Mouse (Mus musculus) urinary bladder, postnatal 36 days (tissue): ENCODE measurements around the gene Kctd6.
"Not testable (repeated sequence)": the region's sequence is repeated elsewhere in the genome, so short reads cannot be mapped to it uniquely, and the experiment has no call there.

ENCODE experiments used
- DNase-seq, 2 experiments: peaks; one replicate each; pipeline ENCODE4 v3.0.0; 2022; ENCODE audit warnings: low spot score in 2 of 2, mixed read lengths in 1 of 2

Gene Kctd6

DNA sequence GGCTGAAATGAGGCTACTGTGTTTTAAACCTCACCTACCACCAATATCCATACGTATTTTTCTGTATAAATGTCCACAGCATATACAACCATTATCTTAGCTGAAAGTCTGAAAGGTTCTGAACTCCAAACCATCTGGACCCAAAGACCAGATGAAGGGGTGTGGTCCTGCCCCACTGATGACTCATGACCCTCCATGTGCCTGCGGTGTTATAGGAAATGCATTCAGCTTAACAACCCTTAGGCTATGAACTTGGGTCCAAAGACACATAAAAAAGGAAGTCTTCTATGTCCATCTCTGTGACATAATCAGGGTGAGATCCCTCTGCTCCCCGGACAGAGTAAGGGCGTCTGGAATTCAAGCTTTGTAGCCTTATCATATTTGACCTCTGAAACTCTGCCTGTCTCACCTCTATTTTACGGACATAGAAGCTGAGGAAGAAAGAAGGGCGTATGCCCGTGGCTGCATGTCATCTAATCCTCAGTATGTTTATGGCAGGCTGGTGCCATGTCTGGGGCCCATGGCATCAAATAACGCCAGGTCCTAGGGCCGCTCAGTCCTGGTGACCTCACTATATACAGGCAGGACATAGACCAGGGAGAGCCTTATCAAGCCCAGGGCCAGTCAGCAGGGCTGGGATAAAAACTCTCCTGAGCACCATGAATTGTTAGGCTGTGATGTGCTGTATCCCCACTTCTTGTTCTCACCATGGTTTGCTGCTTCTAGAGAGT, 36.4 kb downstream of the Kctd6 start:
- no peak for DNase-seq

DNA sequence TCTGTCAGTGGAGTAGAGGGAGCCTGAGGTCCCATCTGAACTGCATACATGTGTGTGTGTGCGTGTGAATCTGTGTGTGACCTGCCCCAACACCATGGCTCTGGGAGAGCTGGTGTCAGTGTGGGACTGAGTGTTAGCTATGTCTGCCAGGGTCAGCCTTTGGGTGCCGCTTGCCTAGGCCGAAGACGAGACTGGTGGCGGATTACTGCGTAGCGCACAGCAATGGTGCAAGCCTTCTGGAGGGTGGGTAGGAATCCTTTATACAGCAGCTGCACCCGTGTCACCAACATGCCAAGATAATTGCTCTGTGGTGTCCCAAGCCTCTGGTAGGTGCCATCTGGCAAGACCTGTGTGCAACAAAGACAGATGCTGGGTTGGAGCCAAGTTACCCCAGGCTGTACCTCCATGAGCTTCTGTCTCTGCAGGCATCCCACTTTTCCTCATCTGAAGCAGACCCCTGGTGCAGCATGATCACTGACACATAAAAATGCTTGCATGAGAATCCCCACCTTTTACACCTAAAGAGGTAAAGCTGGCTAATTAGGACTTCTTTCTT, 37.5 kb downstream of the Kctd6 start:
- DNase-seq = no peak

DNA sequence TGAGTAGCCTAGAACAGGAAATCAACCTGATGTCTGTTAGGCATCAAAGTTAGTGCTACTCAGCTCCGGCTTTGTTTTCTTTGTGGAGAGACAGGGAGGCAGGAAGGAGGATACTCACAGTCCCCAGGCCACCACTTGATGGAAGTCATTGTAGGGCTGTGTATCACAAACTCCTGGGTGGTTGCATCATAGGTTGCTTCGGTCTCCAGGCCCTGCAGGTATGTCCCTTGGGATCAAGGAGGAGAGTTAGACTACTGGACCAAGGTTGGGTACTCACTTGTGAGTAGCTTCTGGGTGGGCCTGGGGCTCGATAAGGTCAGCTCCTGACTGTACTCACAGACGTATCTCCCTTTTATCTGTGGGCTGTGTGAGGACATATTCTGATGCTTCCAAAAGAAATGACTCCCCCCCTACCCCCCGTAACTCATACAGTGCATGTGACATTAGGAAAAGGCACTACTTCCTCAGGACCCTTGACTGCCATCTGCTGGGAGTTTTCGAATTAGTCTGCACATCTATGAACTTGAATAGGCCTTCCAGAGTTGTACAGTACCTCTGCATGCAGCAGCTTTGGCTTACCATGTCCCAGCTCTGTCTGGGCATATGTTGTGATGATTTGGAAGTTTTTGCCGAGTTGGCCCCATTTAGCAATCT, 41.3 kb downstream of the Kctd6 start:
- peak; percentile 30 to 41 for DNase-seq

DNA sequence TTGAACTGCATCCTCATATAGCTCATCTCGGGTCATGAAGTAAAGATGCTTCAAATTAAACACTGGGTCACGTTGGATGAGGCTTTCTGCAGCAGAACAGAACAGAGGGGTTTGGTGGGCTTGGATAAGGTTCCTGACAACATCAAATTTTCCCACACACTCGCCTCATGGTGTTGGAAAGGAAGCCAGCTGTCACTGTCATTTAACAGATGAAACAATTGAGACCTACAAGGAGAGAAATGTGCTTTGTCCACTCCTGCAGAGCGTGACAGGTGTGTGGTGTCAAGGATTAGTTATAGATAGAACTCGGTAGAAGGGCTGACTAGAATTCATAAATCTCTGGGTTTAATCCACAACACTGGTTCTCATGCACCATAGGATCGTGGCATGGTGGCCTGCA, 42.1 kb downstream of the Kctd6 start:
- no peak for DNase-seq

DNA sequence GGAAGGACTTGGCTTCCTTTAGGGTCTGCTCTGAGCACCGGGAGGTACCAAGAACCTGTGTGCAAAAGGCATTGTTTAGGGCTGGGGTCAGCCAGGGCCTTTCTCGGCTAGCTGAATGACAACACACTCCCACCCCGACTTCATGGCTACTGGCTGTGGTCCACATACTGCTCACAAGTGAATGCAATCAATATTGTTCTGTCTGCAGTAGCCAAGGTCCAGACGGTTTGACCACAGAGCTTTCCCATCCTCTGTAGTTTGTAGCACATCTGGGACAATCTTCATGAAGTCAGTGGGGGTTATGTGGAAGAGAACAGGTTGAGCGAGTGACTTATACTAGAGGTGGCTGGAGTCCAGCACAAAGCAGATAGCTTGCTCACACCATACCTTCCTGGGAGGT, 42.9 kb downstream of the Kctd6 start:
- DNase-seq = no peak

DNA sequence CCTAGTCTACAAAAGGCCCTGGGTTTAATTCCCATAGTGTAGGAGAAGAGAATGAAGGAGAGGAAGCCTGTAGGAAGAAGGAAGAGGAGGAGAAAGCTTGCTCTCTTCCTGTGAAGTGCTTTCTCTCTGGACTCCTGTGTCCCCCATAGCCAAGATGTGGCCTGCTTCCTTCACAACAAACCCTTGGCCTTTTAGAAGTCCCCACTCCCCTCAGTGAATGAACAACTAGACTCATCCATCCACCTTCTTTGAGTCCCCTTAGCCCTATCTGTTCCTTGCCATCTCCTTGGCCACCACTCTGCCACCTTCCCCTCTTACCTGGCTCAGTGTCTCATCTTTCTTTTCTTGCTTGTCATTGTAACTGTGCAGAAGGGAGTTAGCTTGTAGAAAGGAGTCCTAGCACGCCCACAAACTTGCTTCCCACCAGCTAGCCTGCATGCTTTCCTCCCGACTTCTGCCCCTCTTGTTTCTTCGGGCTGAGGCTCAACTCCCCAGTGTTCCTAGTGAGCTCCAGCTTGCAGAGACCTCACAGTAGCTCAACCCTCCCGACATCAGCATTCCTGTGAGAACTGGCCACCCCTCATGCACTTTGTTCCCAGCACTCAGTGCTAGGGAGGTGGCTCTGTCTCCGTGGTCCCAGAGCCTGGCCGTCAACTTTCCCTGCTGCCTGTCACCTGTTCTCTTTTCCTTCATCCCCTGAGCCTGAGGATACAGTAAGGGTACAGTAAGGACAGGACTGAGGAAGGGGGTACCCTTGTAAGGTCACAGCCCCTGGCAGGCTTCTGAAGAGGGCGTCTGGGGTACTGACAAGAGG, 43.8 kb downstream of the Kctd6 start:
- DNase-seq = no peak

DNA sequence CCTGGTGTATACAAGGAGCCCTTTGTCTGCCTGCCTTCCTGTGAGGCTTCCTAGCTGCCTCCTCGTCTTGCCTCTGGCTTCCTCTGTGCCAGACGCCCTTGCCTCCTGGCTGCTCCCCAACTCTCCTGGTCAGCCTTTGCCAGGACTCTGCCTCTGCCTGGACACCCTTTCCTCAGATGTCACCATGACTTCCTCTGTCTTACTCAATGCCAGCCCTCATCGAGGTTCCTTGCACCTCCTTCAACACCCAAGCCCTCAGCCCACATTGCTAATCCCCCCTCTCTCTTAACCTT, 44.3 kb downstream of the Kctd6 start:
- peak in 1 of 2 experiments; percentile 31 for DNase-seq

DNA sequence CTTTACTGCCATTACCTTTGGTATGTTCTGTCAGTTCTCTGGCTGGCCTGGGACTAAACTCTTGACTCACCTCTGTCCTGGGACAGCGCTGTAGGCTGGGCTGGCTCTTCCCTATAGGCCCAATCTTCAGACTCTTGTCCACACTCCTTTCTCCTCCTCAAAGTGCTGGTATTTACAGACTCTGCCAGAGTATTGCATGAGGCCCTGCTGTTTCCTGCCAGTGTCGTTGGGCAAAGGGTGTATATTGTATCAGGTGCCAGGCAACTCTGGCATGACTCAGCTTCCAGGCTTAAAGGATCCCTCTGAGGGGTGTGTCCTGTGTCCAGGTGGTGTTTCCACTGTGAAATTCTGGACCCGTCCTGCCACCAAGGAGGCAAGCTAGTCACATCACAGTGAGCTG, 44.8 kb downstream of the Kctd6 start:
- DNase-seq = peak in 1 of 2 experiments; percentile 42

DNA sequence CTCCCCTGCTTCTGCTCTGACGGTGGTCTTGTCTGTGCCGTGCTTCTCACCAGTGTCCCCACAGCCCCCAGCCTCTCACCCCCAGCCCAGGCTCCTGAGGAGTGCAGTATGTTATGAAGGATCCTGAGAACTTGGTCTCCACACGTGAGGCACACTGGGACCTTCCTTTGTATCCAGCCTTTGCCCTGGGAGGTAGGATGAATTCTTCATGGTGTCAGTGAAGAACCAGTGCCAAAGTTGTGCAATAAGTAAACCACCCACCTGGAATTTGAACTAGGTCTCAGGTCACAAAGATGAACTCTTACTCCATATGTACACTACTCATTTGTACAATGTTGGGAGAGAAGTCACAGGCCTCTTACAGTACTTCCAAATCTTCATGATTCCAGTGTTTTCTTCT, 45.2 kb downstream of the Kctd6 start, which contains the start of gene Acox2:
Gene Acox2, minus strand, starts transcription at position 188 of the 400 bp plus-strand sequence.
- DNase-seq = no peak

DNA sequence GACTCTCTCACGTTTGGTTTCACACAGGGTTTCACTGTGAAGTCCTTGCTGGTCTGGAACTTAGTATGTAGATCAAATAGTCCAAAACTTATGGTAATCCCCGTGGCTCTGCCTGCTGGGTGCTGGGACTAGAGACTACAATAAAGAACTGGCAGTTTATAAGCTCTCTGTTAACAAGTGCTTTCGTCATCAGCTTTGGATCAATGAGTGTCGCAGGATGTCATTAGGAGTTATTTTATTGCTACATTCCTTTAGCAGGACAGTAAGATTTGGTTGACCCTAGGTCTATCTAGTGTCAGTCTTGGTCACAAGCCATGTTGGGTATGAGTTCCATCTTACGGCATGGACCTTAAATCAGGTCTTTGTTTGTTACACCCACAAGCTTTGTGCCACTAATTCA, 46.3 kb downstream of the Kctd6 start:
- no peak for DNase-seq

DNA sequence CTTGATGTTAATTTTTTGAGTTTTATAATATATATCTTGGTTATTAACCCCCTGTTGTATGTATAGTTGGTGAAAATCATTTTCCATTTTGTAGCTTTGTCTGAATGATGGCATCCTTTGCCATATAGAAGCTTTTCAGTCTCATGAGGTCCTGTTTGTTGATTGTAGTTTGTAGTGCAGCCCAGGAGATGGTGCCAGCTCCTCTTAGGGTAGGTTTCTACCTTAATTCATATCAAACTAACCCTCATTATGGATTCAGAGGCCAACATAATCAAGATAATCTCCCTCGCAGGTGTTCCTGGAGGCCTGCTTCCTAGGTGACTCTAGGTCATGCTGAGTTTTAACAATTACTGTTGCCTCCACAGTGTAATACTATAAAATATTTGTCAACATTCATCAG, 48.3 kb downstream of the Kctd6 start:
- no peak for DNase-seq

DNA sequence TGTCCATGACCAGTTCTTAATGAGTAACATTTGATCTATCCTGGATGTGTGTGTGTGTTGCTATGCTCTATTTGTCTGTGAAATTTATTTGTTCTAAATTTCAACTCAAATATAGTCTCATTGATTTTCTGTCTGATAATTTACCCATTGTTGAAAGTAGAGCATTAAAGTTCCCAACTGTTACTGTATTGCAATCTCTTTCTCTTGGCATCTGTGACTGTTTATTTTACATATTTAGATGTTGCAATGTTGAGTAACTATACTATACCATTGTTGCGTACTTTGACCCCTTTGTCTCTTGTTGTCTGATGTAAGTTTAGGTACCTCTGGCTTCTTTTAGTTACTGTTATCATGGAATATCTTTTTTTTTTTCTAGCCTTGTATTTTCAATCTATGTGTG, 50.4 kb downstream of the Kctd6 start:
- DNase-seq = no peak

DNA sequence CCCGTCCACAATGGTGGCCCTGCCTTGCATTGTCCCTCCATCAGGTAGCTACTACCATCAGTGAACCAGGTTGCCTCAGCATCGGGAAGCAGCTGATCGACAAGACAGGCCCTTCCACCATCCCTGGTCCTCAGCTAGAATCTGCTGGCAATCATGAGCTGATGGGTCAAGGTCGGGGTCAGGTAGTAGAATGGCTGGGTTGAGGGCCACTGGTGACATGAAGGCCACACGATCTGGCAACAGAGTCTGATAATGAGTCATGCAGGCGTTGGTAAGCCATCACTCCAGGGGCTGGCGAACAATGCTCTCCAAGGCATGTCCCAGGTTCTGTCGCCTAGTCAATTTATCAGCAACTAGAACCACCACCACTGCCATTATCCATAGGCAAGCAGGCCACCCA, 57.3 kb downstream of the Kctd6 start:
- DNase-seq = not testable (repeated sequence)
